Mouse (Mus musculus): ENCODE measurements at regions not wholly inside any gene's neighbourhood (a gene's known extent, or its start where the extent isn't known, plus 50 kb on each side); places are given as distances from the start of the nearest gene placed in this dataset.

GRCm38 (mm10) chr10:87432306-87432705, 61.2 kb downstream of the Ascl1 start:
- no peak for DNase-seq (ENCODE audit: low spot score)

GRCm38 (mm10) chr10:87419940-87420385, 73.5 kb downstream of the Ascl1 start:
- no peak for DNase-seq (ENCODE audit: low spot score)

GRCm38 (mm10) chr10:87419245-87419939, 74.1 kb downstream of the Ascl1 start:
- no peak for DNase-seq (ENCODE audit: low spot score)

- DNase-seq (ENCODE audit: low spot score), result no peak
Measured at GRCm38 (mm10) chr10:87394296-87394921, 99.1 kb downstream of the Ascl1 start.

- no peak for DNase-seq (ENCODE audit: low spot score)
Measured at GRCm38 (mm10) chr10:87389148-87389547, 104.3 kb downstream of the Ascl1 start.

GRCm38 (mm10) chr10:87385276-87385675, 108.2 kb downstream of the Ascl1 start:
- peak; percentile 61 for DNase-seq (ENCODE audit: low spot score)

GRCm38 (mm10) chr10:87384606-87385206, 108.8 kb downstream of the Ascl1 start:
- DNase-seq (ENCODE audit: low spot score), result peak; percentile 93

GRCm38 (mm10) chr10:87351400-87352172, 141.9 kb downstream of the Ascl1 start:
- no peak for DNase-seq (ENCODE audit: low spot score)

GRCm38 (mm10) chr10:87351079-87351399, 142.4 kb downstream of the Ascl1 start:
- no peak for DNase-seq (ENCODE audit: low spot score)

- no peak for DNase-seq (ENCODE audit: low spot score)
Measured at GRCm38 (mm10) chr10:87335176-87335575, 158.3 kb downstream of the Ascl1 start.

- no peak for DNase-seq (ENCODE audit: low spot score)
Measured at GRCm38 (mm10) chr10:87333311-87333710, 160.1 kb downstream of the Ascl1 start.

GRCm38 (mm10) chr10:87329471-87329870, 164.0 kb downstream of the Ascl1 start:
- no peak for DNase-seq (ENCODE audit: low spot score)

GRCm38 (mm10) chr10:87325769-87326168, 167.7 kb downstream of the Ascl1 start:
- peak; percentile 81 for DNase-seq (ENCODE audit: low spot score)

- DNase-seq (ENCODE audit: low spot score), result no peak
Measured at GRCm38 (mm10) chr10:87325143-87325542, 168.3 kb downstream of the Ascl1 start.

- DNase-seq (ENCODE audit: low spot score), result no peak
Measured at GRCm38 (mm10) chr10:87309601-87310062, 183.8 kb downstream of the Ascl1 start.

GRCm38 (mm10) chr10:87308815-87309396, 184.6 kb downstream of the Ascl1 start:
- DNase-seq (ENCODE audit: low spot score), result no peak

GRCm38 (mm10) chr10:87297166-87297565, 196.3 kb downstream of the Ascl1 start:
- peak; percentile 9 for DNase-seq (ENCODE audit: low spot score)

- no peak for DNase-seq (ENCODE audit: low spot score)
Measured at GRCm38 (mm10) chr10:87293317-87293716, 200.1 kb downstream of the Ascl1 start.

- no peak for DNase-seq (ENCODE audit: low spot score)
Measured at GRCm38 (mm10) chr10:87286831-87287230, 206.6 kb downstream of the Ascl1 start.

GRCm38 (mm10) chr10:87284296-87284695, 209.2 kb downstream of the Ascl1 start:
- DNase-seq (ENCODE audit: low spot score), result no peak

Measured in MN1 (cell line).